34 mouse cellular contexts compared by ENCODE assay signal in the genomic region with DNA sequence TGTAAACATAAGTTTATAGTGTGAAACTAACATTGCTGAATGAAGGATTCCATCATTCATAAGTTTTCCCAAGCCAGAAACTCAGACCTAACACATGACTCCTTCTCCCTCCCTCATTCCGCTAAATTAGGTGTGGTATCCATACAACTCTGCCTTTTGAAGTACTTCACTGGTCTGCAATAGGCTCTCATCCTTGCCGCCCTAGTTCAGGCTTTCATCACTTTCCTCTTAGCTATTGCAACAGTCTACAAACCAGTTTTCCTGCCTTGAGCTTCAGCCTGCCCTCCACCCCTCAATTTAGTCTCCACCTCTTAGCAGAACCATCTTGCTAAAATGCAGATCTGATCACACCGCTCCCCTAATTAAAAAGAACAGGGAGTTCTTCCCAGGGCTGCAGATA. TPM values are rescaled to one million over a fixed set of nuclear protein-coding genes. Genes with fewer than 3 reads are reported as not detected.
DNase-seq lines count a peak whose midpoint lies in the region; ATAC-seq and TF ChIP-seq lines count a peak whose summit lies in the region.
"Had no signal": no experiment of that assay in that cellular context is flagged by ENCODE, and none has a peak within 500 bp of the region (broad histone marks: within the 10 kb centered on the region; RNA-seq: fewer than 3 reads in every experiment).

No protein-coding gene starts in this region.

- H3K9ac ChIP-seq in lung, embryonic 16.5 days (ENCODE audit: low read length): no peak overlapping the region
- H3K9ac ChIP-seq in heart, embryonic 11.5 days (ENCODE audit: low read depth, low read length): no peak overlapping the region
- H3K9ac ChIP-seq: forebrain, embryonic 13.5 days; heart, embryonic 13.5 days; hindbrain, embryonic 14.5 days had no signal

- peaks cover 2% of the 10 kb centered on the region; the same call in 1 of the 2 replicates for H3K36me3 ChIP-seq in lung, embryonic 16.5 days (ENCODE audit: control insufficient read depth, insufficient read depth, low read length)
- 0 out of 2 replicates have a peak, but pooled peaks cover 3% of the 10 kb centered on the region for H3K36me3 ChIP-seq in heart, embryonic 11.5 days (ENCODE audit: control insufficient read depth, insufficient read depth, low read length)

- peaks cover 3% of the 10 kb centered on the region; the same call in 1 of the 2 replicates for H3K4me1 ChIP-seq in lung, embryonic 16.5 days (replicated peaks; ENCODE audit: control insufficient read depth, insufficient read depth, low read length)
- peaks cover 2% of the 10 kb centered on the region; the same call in 1 of the 2 replicates for H3K4me1 ChIP-seq in lung, adult 2 months (ENCODE audit: control insufficient read depth, insufficient read depth, low read length)
- H3K4me1 ChIP-seq in heart, embryonic 11.5 days (ENCODE audit: control insufficient read depth, insufficient read depth, low read length): no peaks in the 10 kb centered on the region
- H3K4me1 ChIP-seq: forebrain, embryonic 10.5 days; forebrain, embryonic 13.5 days had no signal

- H3K4me3 ChIP-seq in lung, embryonic 16.5 days (ENCODE audit: low read length): no peak overlapping the region
- no peak overlapping the region for H3K4me3 ChIP-seq in lung, adult 2 months (replicated peaks; ENCODE audit: extremely low read depth, low read depth, low read length)
- H3K4me3 ChIP-seq in heart, embryonic 11.5 days (ENCODE audit: low read depth, low read length): no peak overlapping the region
- H3K4me3 ChIP-seq: forebrain, embryonic 10.5 days; forebrain, embryonic 13.5 days; gastrocnemius, adult 2 months; heart, embryonic 13.5 days had no signal

- 71% methylated on average over 3 of the region's 3 CpGs for WGBS in lung, embryonic 16.5 days
- 76% methylated on average over 3 of the region's 3 CpGs for WGBS in lung, adult 2 months
- WGBS in heart, embryonic 11.5 days (ENCODE audit: insufficient replicate concordance): 74% methylated on average over 3 of the region's 3 CpGs

- no peak for DNase-seq in lung, adult 2 months
- peak; percentile 45 for DNase-seq in lung, postnatal 25 days (ENCODE audit: low spot score)
- no peak for DNase-seq in embryo, embryonic 10 days (ENCODE audit: low spot score)
- DNase-seq: adrenal gland, adult 8-10 months; adrenal gland, postnatal 25 days; cerebellum, adult 11-12 months; cerebellum, adult 8-10 months; cerebellum, postnatal 10 days; cerebellum, postnatal 36 days; gastrocnemius, adult 2 months; gastrocnemius, postnatal 14 days; heart, adult 18-20 months; heart, postnatal 14 days; heart, postnatal 4 days had no signal

- ATAC-seq in lung, embryonic 16.5 days (ENCODE audit: low read depth): peak; percentile 54; the same call in 1 of the 2 replicates
- peak; percentile 72 for ATAC-seq in granulocyte monocyte progenitor cell, adult 5-6 weeks (replicated peaks; ENCODE audit: poor library complexity, severe bottlenecking)
- peak; percentile 64 for ATAC-seq in megakaryocyte progenitor cell, adult 5-6 weeks (replicated peaks; ENCODE audit: poor library complexity)
- no peak for ATAC-seq in heart, embryonic 11.5 days (replicated peaks; ENCODE audit: insufficient number of reproducible peaks, low FRiP score, low TSS enrichment)
- ATAC-seq: activated CD4-positive, CD25-positive, alpha-beta regulatory T cell, adult 4 months; forebrain, embryonic 13.5 days; forebrain, embryonic 16.5 days; hindbrain, postnatal 0 days had no signal

- no peaks in the 10 kb centered on the region for H3K9me3 ChIP-seq in lung, embryonic 16.5 days (ENCODE audit: control insufficient read depth, low read length)
- no peaks in the 10 kb centered on the region for H3K9me3 ChIP-seq in heart, embryonic 11.5 days (replicated peaks; ENCODE audit: control insufficient read depth, low read length)
- H3K9me3 ChIP-seq: forebrain, embryonic 10.5 days; forebrain, embryonic 13.5 days; heart, embryonic 13.5 days had no signal

- no peak for TF ChIP-seq POLR2A in lung, adult 2 months (IDR thresholded peaks at IDR 0.05; ENCODE audit: borderline replicate concordance, extremely low read depth, low read depth, low read length)

- no peak overlapping the region; the same call in 1 of the 2 replicates for H3K27ac ChIP-seq in lung, embryonic 16.5 days (ENCODE audit: low read length)
- H3K27ac ChIP-seq in heart, embryonic 11.5 days (ENCODE audit: low read depth, low read length): no peak overlapping the region
- H3K27ac ChIP-seq: forebrain, embryonic 10.5 days; forebrain, embryonic 13.5 days; gastrocnemius, adult 2 months; heart, embryonic 13.5 days; hindbrain, embryonic 14.5 days; hindbrain, postnatal 0 days had no signal

- no peaks in the 10 kb centered on the region for H3K27me3 ChIP-seq in lung, embryonic 16.5 days (ENCODE audit: control insufficient read depth, insufficient read depth, low read depth, low read length)
- no peaks in the 10 kb centered on the region for H3K27me3 ChIP-seq in heart, embryonic 11.5 days (ENCODE audit: control insufficient read depth, insufficient read depth, low read length)
- H3K27me3 ChIP-seq: forebrain, embryonic 13.5 days; heart, embryonic 13.5 days had no signal

- TF ChIP-seq CTCF in lung, adult 2 months (IDR thresholded peaks at IDR 0.05; ENCODE audit: insufficient read depth, low read length): no peak

- no peak overlapping the region for H3K4me2 ChIP-seq in lung, embryonic 16.5 days (ENCODE audit: low read depth, low read length)
- no peak overlapping the region for H3K4me2 ChIP-seq in heart, embryonic 11.5 days
- H3K4me2 ChIP-seq: forebrain, embryonic 13.5 days; heart, embryonic 13.5 days; hindbrain, embryonic 14.5 days had no signal

RNA-seq across cellular contexts. Expression of gene Ints6l, which starts 22.9 kb away (rescaled TPM):
- 29.4 and 31.8 TPM in 2 replicates for polyA plus RNA-seq in lung, embryonic 16.5 days (2015; fragmentation: Nextera tagmentation; extraction: Ambion mirVana)
- 15.4 and 24.4 TPM in 2 replicates for polyA plus RNA-seq in lung, adult 2 months (2012; rRNA removed)
- total RNA-seq in granulocyte monocyte progenitor cell, adult 5-6 weeks (2014; fragmentation: Nextera tagmentation): 39.9 and 96.1 TPM in 2 replicates
- total RNA-seq in granulocyte monocyte progenitor cell, adult 5-6 weeks (2017): 48.0 and 62.4 TPM in 2 replicates
- 99.4 and 104 TPM in 2 replicates for total RNA-seq in megakaryocyte progenitor cell, adult 5-6 weeks (2015)
- 44.3 and 63.7 TPM in 2 replicates for total RNA-seq in megakaryocyte progenitor cell, adult 5-6 weeks (2017)
- polyA plus RNA-seq in heart, embryonic 11.5 days (2014; fragmentation: Nextera tagmentation; extraction: Ambion mirVana): 20.0 and 21.2 TPM in 2 replicates

RNA-seq across cellular contexts. Expression of gene Gm2174, which starts 29.8 kb away (rescaled TPM):
- 1.1 and 3.5 TPM in 2 replicates for polyA plus RNA-seq in lung, embryonic 16.5 days (2015; fragmentation: Nextera tagmentation; extraction: Ambion mirVana)
- polyA plus RNA-seq in lung, adult 2 months (2012; rRNA removed): not detected in 2 replicates
- total RNA-seq in granulocyte monocyte progenitor cell, adult 5-6 weeks (2014; fragmentation: Nextera tagmentation): 1.9 TPM in 1 of 2 replicates, not detected in the other
- total RNA-seq in granulocyte monocyte progenitor cell, adult 5-6 weeks (2017): 30.0 and 112 TPM in 2 replicates
- 2.4 TPM in 1 of 2 replicates, not detected in the other for total RNA-seq in megakaryocyte progenitor cell, adult 5-6 weeks (2015)
- 129 and 175 TPM in 2 replicates for total RNA-seq in megakaryocyte progenitor cell, adult 5-6 weeks (2017)
- polyA plus RNA-seq in heart, embryonic 11.5 days (2014; fragmentation: Nextera tagmentation; extraction: Ambion mirVana): 1.5 and 1.9 TPM in 2 replicates
- total RNA-seq: adrenal gland, postnatal 25 days; heart, adult 18-20 months; heart, postnatal 4 days; hindbrain, postnatal 0 days had no signal
- polyA plus RNA-seq: brain, embryonic 14.5 days; frontal cortex, adult 2 months had no signal

RNA-seq across cellular contexts. Expression of gene Gm10477, which starts 47.0 kb away (rescaled TPM):
- polyA plus RNA-seq in lung, embryonic 16.5 days (2015; fragmentation: Nextera tagmentation; extraction: Ambion mirVana): not detected in 2 replicates
- polyA plus RNA-seq in lung, adult 2 months (2012; rRNA removed): not detected in 2 replicates
- not detected in 2 replicates for total RNA-seq in granulocyte monocyte progenitor cell, adult 5-6 weeks (2014; fragmentation: Nextera tagmentation)
- total RNA-seq in granulocyte monocyte progenitor cell, adult 5-6 weeks (2017): not detected in 2 replicates
- total RNA-seq in megakaryocyte progenitor cell, adult 5-6 weeks (2015): not detected in 2 replicates
- total RNA-seq in megakaryocyte progenitor cell, adult 5-6 weeks (2017): not detected in 2 replicates
- not detected in 2 replicates for polyA plus RNA-seq in heart, embryonic 11.5 days (2014; fragmentation: Nextera tagmentation; extraction: Ambion mirVana)
- total RNA-seq: adrenal gland, adult 8-10 months; adrenal gland, postnatal 25 days; ES-E14; gastrocnemius, adult 2 months; gastrocnemius, postnatal 14 days; gastrocnemius, postnatal 4 days; heart, adult 18-20 months; heart, postnatal 14 days; heart, postnatal 4 days; hindbrain, postnatal 0 days had no signal
- polyA plus RNA-seq: activated CD4-positive, CD25-positive, alpha-beta regulatory T cell, adult 4 months; brain, embryonic 14.5 days; cortical plate, adult 2 months; embryonic facial prominence, embryonic 11.5 days; embryonic facial prominence, embryonic 14.5 days; forebrain, embryonic 10.5 days; forebrain, embryonic 13.5 days; forebrain, embryonic 16.5 days; frontal cortex, adult 2 months; heart, embryonic 13.5 days; heart, embryonic 16.5 days; hindbrain, embryonic 11.5 days; hindbrain, embryonic 14.5 days; hindbrain, postnatal 0 days had no signal
